Mouse (Mus musculus): ENCODE results near the gene Zdhhc21. TPM values are rescaled to one million over a fixed set of nuclear protein-coding genes. Genes with fewer than 3 reads are reported as not detected.

The Zdhhc21 gene
- 7.4 and 9.3 TPM in 2 replicates for polyA plus RNA-seq (2012; rRNA removed)

DNA sequence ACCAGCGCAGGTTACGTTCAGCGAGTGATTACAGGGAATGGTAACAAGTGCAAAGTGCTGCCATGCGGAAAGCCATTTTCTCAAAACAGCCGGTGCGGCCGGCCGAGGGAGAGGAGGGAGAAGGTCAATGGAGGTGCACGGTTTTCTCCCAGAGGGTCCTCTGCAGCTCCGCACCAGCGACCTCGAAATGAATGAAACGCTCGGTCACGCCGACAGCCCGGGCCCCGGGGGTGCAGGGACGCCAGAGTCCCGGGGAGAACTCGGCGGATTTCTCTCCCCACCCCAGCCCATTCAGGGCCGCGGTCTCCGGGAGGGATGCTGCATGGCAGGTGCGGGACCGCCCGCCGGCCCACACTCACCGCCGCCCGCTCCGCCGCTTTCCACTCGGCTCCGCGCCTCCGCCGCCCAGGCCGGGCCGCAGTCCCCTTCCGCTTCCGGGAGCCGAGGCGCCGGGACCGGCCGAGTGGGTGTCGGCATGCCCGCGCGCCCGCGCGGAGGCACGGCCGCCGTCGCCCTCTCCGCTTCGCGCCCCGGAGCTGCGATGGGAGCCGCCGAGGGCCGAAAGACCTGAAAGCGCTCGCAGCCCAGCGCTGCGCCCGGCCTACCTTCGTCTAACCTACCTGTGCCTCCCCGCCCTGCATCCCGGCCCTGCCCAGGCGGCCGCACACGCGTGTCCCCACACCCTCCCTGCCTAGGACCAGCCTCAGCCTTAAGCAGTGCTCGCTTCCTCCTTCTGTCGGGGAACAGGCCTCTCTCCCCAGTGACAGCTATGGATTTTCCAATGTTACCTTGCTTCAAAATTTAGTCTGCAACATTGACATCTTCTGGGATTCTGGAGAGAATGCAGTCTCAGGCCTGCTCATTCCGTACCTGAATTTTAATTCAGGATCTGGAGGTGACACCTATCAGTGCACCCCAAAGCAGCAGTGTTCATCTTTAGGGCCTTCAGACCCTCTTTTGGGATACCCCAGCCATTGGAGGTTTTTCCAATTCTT is at the start of gene Zdhhc21:
TSS of gene Zdhhc21 (minus strand) at position 828 of the 995 bp plus-strand sequence.
- 2% methylated on average over 82 of the region's 82 CpGs for WGBS
- Histone ChIP-seq H3K27me3 (ENCODE audit: control insufficient read depth, insufficient read depth, low read length) (no peaks in the 10 kb centered on the region), H3K36me3 (ENCODE audit: control insufficient read depth, insufficient read depth, low read length) (no peaks in the 10 kb centered on the region), H3K4me3 (ENCODE audit: control insufficient read depth, insufficient read depth, low read length) (peak within 1 kb of the TSS; percentile 59), H3K4me1 (replicated peaks; ENCODE audit: control insufficient read depth, insufficient read depth, low read length) (peaks cover 4% of the 10 kb centered on the region; the same call in 1 of the 2 replicates), H3K27ac (ENCODE audit: control insufficient read depth, insufficient read depth, low read length) (no peak within 1 kb of the TSS)
- peak; percentile 82 for DNase-seq
- TF ChIP-seq CTCF (IDR thresholded peaks at IDR 0.05; ENCODE audit: borderline replicate concordance, control insufficient read depth, extremely low read depth, insufficient read depth, low read length, poor library complexity) (no peak), POLR2A (IDR thresholded peaks at IDR 0.05; ENCODE audit: control insufficient read depth, extremely low read depth, insufficient read depth, low read length, poor library complexity) (0 out of 2 replicates have a peak, but pooled peaks have one; percentile 26)

GRCm38 (mm10) chr4:82895227-82895626 is 35.5 kb upstream of the Zdhhc21 start:
- no peak for DNase-seq
- Histone ChIP-seq H3K27me3 (ENCODE audit: control insufficient read depth, insufficient read depth, low read length) (no peaks in the 10 kb centered on the region), H3K27ac (ENCODE audit: control insufficient read depth, insufficient read depth, low read length) (no peak overlapping the region), H3K4me3 (ENCODE audit: control insufficient read depth, insufficient read depth, low read length) (no peak overlapping the region), H3K4me1 (replicated peaks; ENCODE audit: control insufficient read depth, insufficient read depth, low read length) (no peaks in the 10 kb centered on the region), H3K36me3 (ENCODE audit: control insufficient read depth, insufficient read depth, low read length) (no peaks in the 10 kb centered on the region)
- WGBS: 93% methylated on average over 10 of the region's 10 CpGs
- TF ChIP-seq POLR2A (IDR thresholded peaks at IDR 0.05; ENCODE audit: control insufficient read depth, extremely low read depth, insufficient read depth, low read length, poor library complexity) (no peak), CTCF (IDR thresholded peaks at IDR 0.05; ENCODE audit: borderline replicate concordance, control insufficient read depth, extremely low read depth, insufficient read depth, low read length, poor library complexity) (no peak)

DNA sequence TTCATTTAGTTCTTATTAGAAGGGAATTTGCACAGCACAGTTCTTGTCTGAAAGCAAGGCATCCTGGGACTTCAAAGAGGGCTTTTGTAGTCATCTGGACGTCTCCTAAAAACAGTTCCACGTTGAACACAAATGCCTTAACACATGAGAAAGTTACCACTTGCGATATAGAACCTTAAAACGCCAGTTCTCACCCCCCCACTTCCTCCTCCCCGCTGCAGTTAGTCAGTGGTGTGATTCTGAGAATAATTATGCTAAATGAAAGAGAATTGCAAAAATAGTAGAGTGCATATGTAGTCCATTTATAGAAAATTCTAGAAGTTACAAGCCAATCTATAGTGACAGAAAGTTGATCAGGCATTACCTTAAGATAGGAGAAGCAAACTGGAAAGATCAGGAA is 32.5 kb upstream of the Zdhhc21 start:
- no peak for DNase-seq
- Histone ChIP-seq H3K4me3 (ENCODE audit: control insufficient read depth, insufficient read depth, low read length) (no peak overlapping the region), H3K36me3 (ENCODE audit: control insufficient read depth, insufficient read depth, low read length) (no peaks in the 10 kb centered on the region), H3K27me3 (ENCODE audit: control insufficient read depth, insufficient read depth, low read length) (no peaks in the 10 kb centered on the region), H3K4me1 (replicated peaks; ENCODE audit: control insufficient read depth, insufficient read depth, low read length) (no peaks in the 10 kb centered on the region), H3K27ac (ENCODE audit: control insufficient read depth, insufficient read depth, low read length) (no peak overlapping the region)
- TF ChIP-seq POLR2A (IDR thresholded peaks at IDR 0.05; ENCODE audit: control insufficient read depth, extremely low read depth, insufficient read depth, low read length, poor library complexity): no peak
- TF ChIP-seq CTCF (IDR thresholded peaks at IDR 0.05; ENCODE audit: borderline replicate concordance, control insufficient read depth, extremely low read depth, insufficient read depth, low read length, poor library complexity): no peak
- WGBS: 69% methylated on average over 5 of the region's 5 CpGs

DNA sequence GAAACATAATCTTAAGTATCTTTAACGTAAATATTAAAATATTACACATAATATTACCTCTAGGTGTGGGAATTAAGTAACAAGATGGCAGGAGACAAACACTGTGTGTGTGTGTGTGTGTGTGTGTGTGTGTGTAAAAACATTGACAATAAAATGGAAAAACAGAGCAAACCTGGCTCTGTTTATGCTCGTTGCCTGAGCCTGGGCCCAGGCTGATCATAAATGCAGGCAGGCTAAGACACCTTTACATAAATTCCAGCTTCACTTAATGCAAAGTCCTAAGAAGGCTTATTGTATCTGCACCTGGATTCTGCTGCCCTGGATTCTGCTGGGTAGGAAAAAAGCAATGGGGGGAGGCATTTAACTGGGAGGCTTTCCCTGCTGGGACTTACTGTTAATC is 31.8 kb upstream of the Zdhhc21 start:
- 93% methylated on average over 2 of the region's 2 CpGs for WGBS
- H3K27ac ChIP-seq (ENCODE audit: control insufficient read depth, insufficient read depth, low read length): no peak overlapping the region
- DNase-seq: no peak

DNA sequence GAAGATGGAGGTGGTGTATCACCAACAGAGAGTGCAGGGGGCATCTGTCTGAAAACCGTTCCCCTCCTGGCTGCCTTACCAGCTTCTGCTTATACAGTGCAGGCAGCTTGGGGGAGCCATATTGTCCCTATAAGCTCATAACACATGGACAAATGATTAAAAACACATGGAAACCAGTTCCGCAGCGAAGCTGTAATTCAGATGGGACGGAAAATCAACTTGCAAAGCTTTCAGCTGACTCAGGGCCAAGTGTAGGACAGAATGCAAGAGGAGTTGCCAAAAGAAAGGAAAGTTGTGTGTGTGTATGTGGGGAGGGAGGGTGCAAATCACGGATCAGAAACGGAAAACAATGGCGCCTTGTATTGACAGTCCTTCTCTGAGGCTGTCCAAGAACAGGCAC is 31.3 kb upstream of the Zdhhc21 start:
- WGBS: 92% methylated on average over 7 of the region's 7 CpGs
- no peak for TF ChIP-seq CTCF (IDR thresholded peaks at IDR 0.05; ENCODE audit: borderline replicate concordance, control insufficient read depth, extremely low read depth, insufficient read depth, low read length, poor library complexity)
- no peak for TF ChIP-seq POLR2A (IDR thresholded peaks at IDR 0.05; ENCODE audit: control insufficient read depth, extremely low read depth, insufficient read depth, low read length, poor library complexity)
- no peaks in the 10 kb centered on the region for H3K27me3 ChIP-seq (ENCODE audit: control insufficient read depth, insufficient read depth, low read length)
- no peak for DNase-seq
- no peak overlapping the region for H3K4me3 ChIP-seq (ENCODE audit: control insufficient read depth, insufficient read depth, low read length)
- H3K4me1 ChIP-seq (replicated peaks; ENCODE audit: control insufficient read depth, insufficient read depth, low read length): no peaks in the 10 kb centered on the region
- H3K36me3 ChIP-seq (ENCODE audit: control insufficient read depth, insufficient read depth, low read length): no peaks in the 10 kb centered on the region
- no peak overlapping the region for H3K27ac ChIP-seq (ENCODE audit: control insufficient read depth, insufficient read depth, low read length)

More for the DNA sequence above, 31.8 kb upstream of the Zdhhc21 start:
- Histone ChIP-seq H3K27me3 (ENCODE audit: control insufficient read depth, insufficient read depth, low read length) (no peaks in the 10 kb centered on the region), H3K36me3 (ENCODE audit: control insufficient read depth, insufficient read depth, low read length) (no peaks in the 10 kb centered on the region), H3K4me1 (replicated peaks; ENCODE audit: control insufficient read depth, insufficient read depth, low read length) (no peaks in the 10 kb centered on the region), H3K4me3 (ENCODE audit: control insufficient read depth, insufficient read depth, low read length) (no peak overlapping the region)
- TF ChIP-seq POLR2A (IDR thresholded peaks at IDR 0.05; ENCODE audit: control insufficient read depth, extremely low read depth, insufficient read depth, low read length, poor library complexity) (no peak), CTCF (IDR thresholded peaks at IDR 0.05; ENCODE audit: borderline replicate concordance, control insufficient read depth, extremely low read depth, insufficient read depth, low read length, poor library complexity) (no peak)

GRCm38 (mm10) chr4:82890585-82890984 is 30.8 kb upstream of the Zdhhc21 start:
- TF ChIP-seq CTCF (IDR thresholded peaks at IDR 0.05; ENCODE audit: borderline replicate concordance, control insufficient read depth, extremely low read depth, insufficient read depth, low read length, poor library complexity): no peak
- no peak for TF ChIP-seq POLR2A (IDR thresholded peaks at IDR 0.05; ENCODE audit: control insufficient read depth, extremely low read depth, insufficient read depth, low read length, poor library complexity)
- no peak for DNase-seq
- no peaks in the 10 kb centered on the region for H3K36me3 ChIP-seq (ENCODE audit: control insufficient read depth, insufficient read depth, low read length)
- H3K27ac ChIP-seq (ENCODE audit: control insufficient read depth, insufficient read depth, low read length): no peak overlapping the region
- no peak overlapping the region for H3K4me3 ChIP-seq (ENCODE audit: control insufficient read depth, insufficient read depth, low read length)
- no peaks in the 10 kb centered on the region for H3K4me1 ChIP-seq (replicated peaks; ENCODE audit: control insufficient read depth, insufficient read depth, low read length)
- H3K27me3 ChIP-seq (ENCODE audit: control insufficient read depth, insufficient read depth, low read length): no peaks in the 10 kb centered on the region
- 90% methylated on average over 4 of the region's 4 CpGs for WGBS
